Mouse (Mus musculus) G1E (cell line): ENCODE results near the gene Mdm1.

Experiments used
- CTCF ChIP-seq: IDR thresholded peaks from 2 replicates; pipeline ENCODE4 v1.5.1; 2012; ENCODE audit warnings: low read depth, low read length, inconsistent platforms, mixed read lengths
- GATA1 ChIP-seq: IDR thresholded peaks from 2 replicates; pipeline ENCODE4 v1.6.1; 2012; ENCODE audit warnings: borderline replicate concordance, low read length, inconsistent platforms, mixed read lengths
- GATA2 ChIP-seq: IDR thresholded peaks from 2 replicates; pipeline ENCODE4 v1.6.1; 2012; ENCODE audit warnings: low read depth, low read length, inconsistent platforms, borderline replicate concordance
- POLR2AphosphoS5 ChIP-seq: IDR thresholded peaks from 2 replicates; pipeline ENCODE4 v1.6.1; 2012; ENCODE audit warnings: low read depth, low read length, inconsistent platforms; ENCODE audit not compliant: insufficient replicate concordance
- TAL1 ChIP-seq: conservative IDR thresholded peaks from 2 replicates; pipeline ENCODE4 v1.6.1; 2012; ENCODE audit warnings: low read depth, low read length, inconsistent platforms, mixed read lengths

DNA sequence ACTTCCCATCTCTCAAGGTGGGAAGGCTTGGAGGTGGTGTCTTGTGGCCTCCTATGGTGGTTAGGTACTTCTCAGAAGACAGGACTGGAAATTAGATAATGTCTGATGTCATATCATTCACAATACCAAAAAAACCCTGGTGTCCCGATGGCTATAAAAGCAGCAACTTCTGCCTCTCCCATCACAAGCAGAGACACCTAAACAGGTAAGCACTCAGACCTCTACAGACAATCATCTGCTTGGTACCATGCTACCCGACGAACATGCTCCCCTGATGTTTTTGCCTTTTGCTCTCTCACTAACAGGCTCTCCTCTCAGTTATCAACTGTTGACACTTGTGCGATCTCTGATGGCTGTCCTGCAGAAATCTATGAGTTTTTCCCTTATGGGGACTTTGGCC is 63.0 kb downstream of the Mdm1 start, which contains the start of gene Il22:
- TF ChIP-seq CTCF (no peak), POLR2AphosphoS5 (no peak), GATA1 (no peak), TAL1 (no peak), GATA2 (no peak)
